Mouse (Mus musculus) cerebellum, adult 2 months (tissue): ENCODE data around the gene Smg6.
A peak's percentile ranks its signal among the peaks of the same experiment; 100 is the strongest.

Source experiments
- CTCF ChIP-seq: fragments of 200-500 bp; IDR thresholded peaks from 2 replicates; pipeline ENCODE4 v1.5.1; 2011; ENCODE audit warnings: low read depth, mild to moderate bottlenecking, control low read depth, low read length, moderate library complexity, borderline replicate concordance; ENCODE audit not compliant: insufficient read depth
- POLR2A ChIP-seq: fragments of 200-500 bp; IDR thresholded peaks from 2 replicates; pipeline ENCODE4 v1.6.1; 2011; ENCODE audit warnings: low read length, control low read depth, borderline replicate concordance; ENCODE audit not compliant: insufficient read depth

DNA sequence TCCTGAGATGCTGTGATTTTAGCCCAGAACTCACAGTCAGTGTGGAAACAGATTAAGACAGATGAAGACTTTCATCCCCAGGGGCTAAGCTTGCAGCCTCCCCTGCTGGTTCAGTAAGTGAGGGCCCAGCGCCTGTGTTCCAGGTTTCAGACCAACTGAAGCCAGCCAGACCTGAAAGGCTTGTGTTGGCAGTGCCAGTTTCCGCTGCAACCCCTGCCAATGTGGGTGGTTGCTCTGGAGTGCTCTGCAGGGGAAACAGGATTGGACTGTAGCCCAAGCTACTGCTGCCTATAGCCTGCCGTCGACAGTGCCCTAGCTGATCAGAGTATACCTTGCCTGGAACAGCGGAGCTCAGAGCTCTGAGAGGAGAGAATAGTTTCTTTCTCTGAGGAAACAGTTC, 206.7 kb downstream of the Smg6 start:
- TF ChIP-seq CTCF (peak; percentile 43; the same call in 1 of the 2 replicates), POLR2A (peak; percentile 22; the same call in 1 of the 2 replicates)
